Mouse (Mus musculus) forebrain, embryonic 14.5 days (tissue): ENCODE measurements around the gene Il4i1. TPM values are rescaled to one million over a fixed set of nuclear protein-coding genes. Genes with fewer than 3 reads are reported as not detected.

Experiments
- ATAC-seq: fragments of 200-750 bp; cut with Nextera tagmentation; 2 replicates; pipeline ENCODE4 v1.8.0; 2017; ENCODE audit warnings: mild to moderate bottlenecking, moderate library complexity
- DNase-seq: peaks from one replicate; pipeline ENCODE4 v3.0.0-alpha.2; 2015; ENCODE audit warnings: low spot score
- H3K27ac ChIP-seq: fragments of 300-500 bp; sonication (generic); 2 replicates; pipeline ENCODE4 v1.5.1; 2014; ENCODE audit warnings: low read depth, mild to moderate bottlenecking, control low read depth, low read length, moderate library complexity
- H3K27me3 ChIP-seq: fragments of 300-500 bp; sonication (generic); replicated peaks from 2 replicates; pipeline ENCODE4 v1.6.1; 2014; ENCODE audit warnings: low read length, control low read depth, mixed read lengths; ENCODE audit not compliant: control insufficient read depth, insufficient read depth
- H3K36me3 ChIP-seq: fragments of 300-500 bp; sonication (generic); 2 replicates; pipeline ENCODE4 v1.6.1; 2014; ENCODE audit warnings: low read length, control low read depth; ENCODE audit not compliant: control insufficient read depth, insufficient read depth
- H3K4me1 ChIP-seq: fragments of 300-500 bp; sonication (generic); 2 replicates; pipeline ENCODE4 v1.6.1; 2014; ENCODE audit warnings: antibody characterized with exemption, low read length, control low read depth; ENCODE audit not compliant: control insufficient read depth, insufficient read depth
- H3K4me2 ChIP-seq: fragments of 300-500 bp; sonication (generic); 2 replicates; pipeline ENCODE4 v1.6.1; 2014; ENCODE audit warnings: mild to moderate bottlenecking, control low read depth, low read length
- H3K4me3 ChIP-seq: fragments of 300-500 bp; sonication (generic); 2 replicates; pipeline ENCODE4 v1.5.1; 2014; ENCODE audit warnings: low read depth, low read length, control low read depth
- H3K9ac ChIP-seq: fragments of 300-500 bp; sonication (generic); 2 replicates; pipeline ENCODE4 v1.6.1; 2014; ENCODE audit warnings: mild to moderate bottlenecking, low read length, control low read depth, moderate library complexity
- H3K9me3 ChIP-seq: fragments of 300-500 bp; sonication (generic); replicated peaks from 2 replicates; pipeline ENCODE4 v1.6.1; 2016; ENCODE audit warnings: low read length, control low read depth, mixed read lengths; ENCODE audit not compliant: control insufficient read depth
- WGBS: fragments of 180-500 bp; shearing (Covaris S2); extraction: QIAGEN DNeasy Blood & Tissue Kit; methylation state at CpG from one replicate; pipeline ENCODE4 v1.1.7; 2014; 5-methylcytosine and 5-hydroxymethylcytosine counted together
- polyA plus RNA-seq: library from polyadenylated mRNA; unstranded; fragments of >200 nt; fragmentation: Nextera tagmentation; extraction: Ambion mirVana; gene quantifications from 2 replicates; pipeline ENCODE4 v1.2.1, GENCODE M21; 2014

The Il4i1 gene
- polyA plus RNA-seq, 1 experiment from 2014 or later, result 1.0 TPM

DNA sequence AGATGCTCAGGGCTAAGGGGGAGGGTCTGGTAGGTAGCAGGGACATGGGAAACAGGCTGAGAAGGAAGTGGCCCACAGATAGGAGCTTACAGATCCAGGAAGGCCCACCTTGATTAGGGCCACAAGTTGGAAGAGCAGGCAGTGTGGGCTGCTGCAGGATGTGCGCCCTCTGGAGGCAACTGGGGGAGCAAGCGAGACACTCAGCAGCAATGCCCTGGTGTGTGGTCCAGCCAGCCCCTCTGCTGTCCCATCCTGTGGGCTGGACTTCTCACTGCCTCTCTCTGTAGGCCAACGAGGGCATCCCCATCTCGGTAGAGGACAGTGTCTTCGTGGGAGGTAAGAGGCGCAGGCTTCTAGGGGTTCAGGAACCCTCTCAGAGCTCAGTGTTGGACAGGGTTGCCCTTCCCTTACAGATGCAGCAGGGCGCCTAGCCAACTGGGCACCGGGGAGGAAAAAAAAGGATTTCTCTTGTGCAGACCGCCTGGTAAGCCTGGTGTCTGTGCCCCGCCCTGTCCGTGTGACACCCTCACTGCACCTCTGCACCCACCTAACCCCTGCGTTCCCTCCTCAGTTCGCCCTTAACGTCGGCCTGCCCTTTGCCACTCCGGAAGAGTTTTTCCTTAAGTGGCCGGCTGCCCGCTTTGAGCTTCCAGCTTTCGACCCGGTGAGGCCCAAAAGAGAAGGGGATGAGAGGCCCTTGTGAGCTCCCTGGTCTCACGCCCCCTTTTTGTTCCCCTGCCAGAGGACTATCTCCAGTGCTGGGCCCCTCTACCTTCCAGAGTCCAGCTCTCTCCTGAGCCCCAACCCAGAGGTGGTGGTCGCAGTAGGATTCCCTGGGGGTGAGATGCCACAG, 44.6 kb downstream of the Il4i1 start:
- Histone ChIP-seq H3K4me3 (no peak overlapping the region), H3K4me2 (no peak overlapping the region), H3K9ac (no peak overlapping the region), H3K9me3 (no peaks in the 10 kb centered on the region), H3K27me3 (no peaks in the 10 kb centered on the region), H3K27ac (peak overlapping the region; percentile 15; the same call in 1 of the 2 replicates), H3K36me3 (peaks cover 46% of the 10 kb centered on the region), H3K4me1 (peaks cover 13% of the 10 kb centered on the region)
- peak; percentile 37 for ATAC-seq
- WGBS, result 55% methylated on average over 22 of the region's 22 CpGs
- DNase-seq, result peak; percentile 75

DNA sequence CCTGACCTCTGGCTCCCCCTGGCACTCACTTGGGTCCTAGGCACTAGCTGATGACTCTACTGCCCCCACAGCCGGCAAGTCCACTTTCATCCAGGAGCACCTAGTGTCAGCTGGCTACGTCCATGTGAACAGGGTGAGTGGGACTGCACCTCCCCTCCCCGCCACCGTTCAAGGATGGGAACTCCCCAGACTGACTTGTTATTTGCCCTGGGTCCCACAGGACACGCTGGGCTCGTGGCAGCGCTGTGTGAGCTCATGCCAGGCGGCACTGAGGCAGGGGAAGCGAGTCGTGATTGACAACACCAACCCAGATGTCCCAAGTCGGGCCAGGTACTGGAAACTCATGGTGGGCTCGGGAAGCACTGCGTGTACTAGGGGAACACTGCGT, 45.2 kb downstream of the Il4i1 start:
- no peaks in the 10 kb centered on the region for H3K27me3 ChIP-seq
- H3K36me3 ChIP-seq, result peaks cover 52% of the 10 kb centered on the region
- peak overlapping the region; percentile 15; the same call in 1 of the 2 replicates for H3K27ac ChIP-seq
- H3K4me1 ChIP-seq, result peaks cover 20% of the 10 kb centered on the region
- no peak overlapping the region for H3K4me3 ChIP-seq
- H3K9ac ChIP-seq, result no peak overlapping the region
- H3K9me3 ChIP-seq, result no peaks in the 10 kb centered on the region
- no peak for DNase-seq
- no peak for ATAC-seq
- H3K4me2 ChIP-seq, result no peak overlapping the region
- WGBS, result 82% methylated on average over 14 of the region's 14 CpGs

DNA sequence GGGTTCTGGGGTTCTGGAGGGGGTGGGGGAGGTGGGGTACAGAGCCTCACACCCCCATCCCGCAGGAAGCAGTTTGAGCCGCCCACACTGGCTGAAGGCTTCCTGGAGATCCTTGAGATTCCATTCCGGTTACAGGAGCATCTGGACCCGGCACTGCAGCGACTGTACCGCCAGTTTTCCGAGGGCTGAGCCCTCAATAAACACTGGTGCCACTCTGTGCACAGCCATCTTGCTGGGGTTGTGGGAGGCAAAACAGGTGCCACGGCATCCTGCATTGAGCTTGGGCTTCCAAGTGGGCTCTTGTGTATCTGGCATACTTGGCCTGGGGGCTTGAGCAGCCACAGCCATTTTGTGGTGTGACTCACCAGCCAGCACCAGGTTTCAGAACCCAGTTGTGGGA, 46.2 kb downstream of the Il4i1 start:
- Histone ChIP-seq H3K4me1 (peaks cover 25% of the 10 kb centered on the region), H3K27me3 (no peaks in the 10 kb centered on the region), H3K27ac (no peak overlapping the region), H3K9ac (no peak overlapping the region), H3K4me3 (no peak overlapping the region), H3K4me2 (no peak overlapping the region), H3K9me3 (no peaks in the 10 kb centered on the region), H3K36me3 (peaks cover 56% of the 10 kb centered on the region)
- 87% methylated on average over 8 of the region's 8 CpGs for WGBS
- DNase-seq (no peak), ATAC-seq (no peak)

DNA sequence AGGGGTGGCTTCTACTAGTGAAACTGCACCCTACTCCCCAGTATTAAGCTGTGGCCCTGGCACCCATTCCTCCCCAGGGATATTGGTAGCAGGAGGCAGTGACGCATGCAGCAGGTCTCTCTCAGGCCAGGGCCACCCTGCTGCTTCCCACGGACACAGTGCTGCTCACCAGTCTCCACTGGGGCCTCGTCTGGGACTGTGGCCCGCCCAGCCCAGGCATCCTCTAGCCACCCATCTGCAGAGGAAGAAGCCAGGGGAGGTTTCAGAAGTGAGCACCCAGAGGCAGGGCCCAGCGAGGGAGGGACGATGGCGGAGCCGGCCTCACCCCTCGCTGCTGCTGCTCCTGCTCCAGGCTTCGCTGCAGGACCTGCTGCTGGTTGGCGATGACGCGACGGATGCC, 47.0 kb downstream of the Il4i1 start:
- no peak for ATAC-seq
- H3K27ac ChIP-seq, result no peak overlapping the region
- peaks cover 28% of the 10 kb centered on the region for H3K4me1 ChIP-seq
- H3K36me3 ChIP-seq, result peaks cover 59% of the 10 kb centered on the region
- 89% methylated on average over 14 of the region's 14 CpGs for WGBS
- no peaks in the 10 kb centered on the region for H3K9me3 ChIP-seq
- no peak overlapping the region for H3K9ac ChIP-seq
- DNase-seq, result no peak
- H3K27me3 ChIP-seq, result no peaks in the 10 kb centered on the region
- H3K4me2 ChIP-seq, result no peak overlapping the region
- H3K4me3 ChIP-seq, result no peak overlapping the region

DNA sequence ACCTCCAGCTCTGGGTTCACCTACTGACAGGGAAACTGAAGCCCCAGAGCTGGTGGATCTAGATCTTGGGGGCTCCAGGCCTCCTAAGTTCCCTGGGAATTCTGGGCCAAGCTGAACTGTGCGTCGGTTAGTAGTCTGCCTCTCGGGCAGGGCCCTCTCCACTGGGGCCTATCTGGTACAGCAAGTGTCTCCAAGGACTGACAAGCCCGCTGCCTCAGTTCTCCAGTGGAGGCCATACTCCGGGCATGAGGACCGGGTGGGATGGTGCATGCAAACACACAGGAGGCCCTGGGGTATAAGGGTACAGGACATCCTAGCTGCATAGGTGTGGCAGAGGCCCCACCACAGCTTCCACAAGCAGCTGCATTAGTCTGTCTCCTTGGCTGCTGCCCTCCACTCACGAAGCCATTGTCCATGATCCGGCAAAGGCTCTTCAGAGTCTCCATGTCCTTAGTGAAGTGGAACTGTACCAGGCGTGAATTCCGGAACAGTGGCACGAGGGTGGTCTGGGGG, 47.9 kb downstream of the Il4i1 start:
- Histone ChIP-seq H3K4me1 (peaks cover 27% of the 10 kb centered on the region), H3K9me3 (no peaks in the 10 kb centered on the region), H3K36me3 (peaks cover 59% of the 10 kb centered on the region), H3K9ac (no peak overlapping the region), H3K4me3 (no peak overlapping the region), H3K27ac (no peak overlapping the region), H3K27me3 (no peaks in the 10 kb centered on the region), H3K4me2 (no peak overlapping the region)
- 85% methylated on average over 11 of the region's 11 CpGs for WGBS
- ATAC-seq, result no peak
- no peak for DNase-seq

DNA sequence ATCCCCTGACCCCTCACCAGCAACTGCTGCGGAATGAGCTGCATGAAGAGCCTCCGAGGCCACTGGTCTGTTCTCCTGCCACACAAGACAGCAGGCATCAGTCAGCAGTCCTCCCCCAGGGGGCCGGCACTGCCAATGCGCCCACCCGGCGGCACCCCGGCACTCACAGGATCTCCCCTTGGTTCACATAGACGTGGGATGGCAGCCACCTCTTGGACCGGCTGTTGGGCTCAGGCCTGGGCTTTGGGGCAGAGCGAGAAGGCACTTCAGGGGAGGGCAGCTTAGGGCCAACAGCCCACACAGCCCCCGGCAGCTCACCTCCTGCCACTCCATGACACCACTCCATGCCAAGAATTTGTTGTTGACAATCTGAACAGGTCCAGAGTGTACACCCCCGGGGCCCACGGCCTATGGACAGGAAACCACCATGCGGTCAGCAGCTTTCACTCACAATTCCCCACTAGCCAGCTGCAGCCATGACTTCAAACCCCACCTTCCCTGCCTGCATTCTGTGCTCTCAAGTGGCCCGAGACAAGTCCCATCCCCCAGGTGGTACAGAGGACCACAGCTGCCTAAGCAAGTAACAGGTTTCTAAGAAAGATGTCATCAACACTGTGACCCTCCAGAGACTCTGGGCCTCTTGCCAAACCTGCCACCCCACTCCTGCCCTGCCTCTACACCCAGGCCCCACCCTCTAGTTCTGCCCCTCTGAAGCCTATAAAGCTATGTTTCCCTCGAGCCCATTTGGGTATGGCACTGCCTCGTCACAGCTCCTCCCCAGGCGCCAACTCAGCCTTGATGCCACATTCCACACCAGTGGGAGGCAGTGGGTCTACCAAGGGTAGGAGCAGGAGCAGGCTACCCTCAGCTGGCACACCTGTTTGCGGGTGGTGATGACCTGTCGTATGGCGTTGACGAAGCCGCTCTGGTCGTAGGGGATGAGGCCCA, 48.7 kb downstream of the Il4i1 start:
- 84% methylated on average over 24 of the region's 24 CpGs for WGBS

DNA sequence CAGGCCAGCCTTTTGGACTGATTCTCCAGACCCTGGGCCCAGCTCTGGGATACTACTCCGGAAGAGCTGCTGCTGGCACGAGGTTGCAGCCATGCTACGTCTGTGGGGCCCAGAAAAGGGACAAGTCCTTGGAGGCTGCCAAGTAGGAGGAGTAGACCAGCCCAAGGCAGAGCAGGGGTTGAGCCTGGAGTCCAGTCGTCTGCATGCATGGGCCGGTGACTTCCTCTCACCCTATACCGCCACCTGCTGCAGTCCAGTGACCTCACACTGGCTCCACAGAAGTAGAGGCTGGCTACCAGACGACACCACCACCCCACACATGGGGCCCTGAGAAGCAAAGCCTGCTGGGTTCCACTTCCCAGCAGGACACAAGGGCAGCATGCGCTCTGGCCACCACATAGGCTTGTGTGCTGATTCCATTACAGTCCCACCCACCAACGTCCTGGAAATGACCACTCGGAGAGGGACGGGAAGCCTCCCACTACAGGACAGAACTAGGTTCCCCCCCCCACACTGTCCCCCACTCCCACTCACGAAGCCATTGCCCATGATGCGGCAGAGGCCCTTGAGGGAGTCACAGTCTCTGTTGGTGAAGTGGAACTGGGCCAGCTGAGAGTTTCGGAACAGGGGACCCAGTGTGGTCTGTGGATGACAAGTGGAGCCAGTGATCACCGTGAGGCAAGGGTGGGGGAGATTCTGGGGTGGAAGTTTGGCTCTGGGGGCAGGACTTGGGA, 50.3 kb downstream of the Il4i1 start:
- H3K36me3 ChIP-seq, result peaks cover 57% of the 10 kb centered on the region
- ATAC-seq, result no peak

More for the DNA sequence above, 48.7 kb downstream of the Il4i1 start:
- H3K27ac ChIP-seq, result no peak overlapping the region
- no peak overlapping the region for H3K9ac ChIP-seq
- no peaks in the 10 kb centered on the region for H3K9me3 ChIP-seq
- ATAC-seq (no peak), DNase-seq (no peak)
- H3K4me2 ChIP-seq, result no peak overlapping the region
- H3K4me3 ChIP-seq, result no peak overlapping the region
- H3K27me3 ChIP-seq, result no peaks in the 10 kb centered on the region
- H3K4me1 ChIP-seq, result peaks cover 27% of the 10 kb centered on the region
- peaks cover 59% of the 10 kb centered on the region for H3K36me3 ChIP-seq

DNA sequence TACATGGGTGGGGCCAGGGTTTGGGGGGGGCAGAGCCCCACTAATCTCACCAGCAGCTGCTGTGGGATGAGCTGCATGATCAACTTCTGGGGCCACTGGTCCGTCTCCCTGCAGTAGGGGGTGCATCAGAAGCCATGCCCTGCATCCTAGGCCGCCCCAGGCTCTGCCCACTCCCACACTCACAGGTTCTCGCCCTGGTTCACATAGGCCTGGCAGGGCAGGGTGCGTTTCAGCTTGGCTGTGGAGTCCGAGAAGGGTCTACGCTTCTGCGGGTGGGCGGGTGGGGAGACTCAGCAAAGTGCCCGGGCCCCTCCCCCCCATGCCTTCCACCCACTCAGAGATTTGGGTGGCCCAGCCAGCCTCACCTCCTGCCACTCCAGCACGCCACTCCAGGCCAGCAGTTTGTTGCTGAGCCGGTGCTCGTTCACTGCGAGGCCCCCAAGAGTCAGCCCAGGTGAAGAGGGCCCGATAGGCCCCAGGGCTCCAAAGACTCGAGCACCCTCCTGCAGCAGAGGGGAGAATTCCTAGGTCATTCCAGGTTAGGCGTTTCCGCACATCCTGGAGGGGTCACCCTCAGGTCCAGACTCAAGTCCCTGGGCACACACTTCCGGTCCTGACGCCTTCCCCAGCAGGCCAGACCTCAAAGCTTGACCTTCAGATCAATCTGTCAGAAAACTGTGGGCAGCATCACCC, 51.0 kb downstream of the Il4i1 start:
- H3K27me3 ChIP-seq, result no peaks in the 10 kb centered on the region
- peak overlapping the region; percentile 100 for H3K9ac ChIP-seq
- DNase-seq (no peak), ATAC-seq (no peak)
- peaks cover 33% of the 10 kb centered on the region for H3K4me1 ChIP-seq
- 76% methylated on average over 19 of the region's 19 CpGs for WGBS
- peaks cover 50% of the 10 kb centered on the region for H3K36me3 ChIP-seq
- H3K4me3 ChIP-seq, result peak overlapping the region; percentile 98
- H3K4me2 ChIP-seq, result peak overlapping the region; percentile 98
- no peaks in the 10 kb centered on the region for H3K9me3 ChIP-seq
- no peak overlapping the region for H3K27ac ChIP-seq

More for the DNA sequence above, 50.3 kb downstream of the Il4i1 start:
- H3K27ac ChIP-seq, result peak overlapping the region; percentile 52; the same call in 1 of the 2 replicates
- peak overlapping the region; percentile 98; the same call in 1 of the 2 replicates for H3K4me3 ChIP-seq
- H3K9me3 ChIP-seq, result no peaks in the 10 kb centered on the region
- no peaks in the 10 kb centered on the region for H3K27me3 ChIP-seq
- DNase-seq, result peak; percentile 47
- peaks cover 33% of the 10 kb centered on the region for H3K4me1 ChIP-seq
- H3K9ac ChIP-seq, result peak overlapping the region; percentile 100
- peak overlapping the region; percentile 98 for H3K4me2 ChIP-seq
- WGBS, result 51% methylated on average over 15 of the region's 15 CpGs
